Mouse (Mus musculus) embryonic stem cell, embryonic (primary cell): ENCODE results near the gene Map1s.

ENCODE experiments used
- CTCF ChIA-PET, 4 experiments: fragments of 300-600 bp in 2 of 4; fragments of 350-600 bp in 2 of 4; sonication (Branson Sonifier 250); formaldehyde crosslinking; loops; one replicate each; lab custom pipeline; 2022; ENCODE audit warnings: inconsistent platforms in 2 of 4; lab: Charles Lee
- POLR2A ChIA-PET, 4 experiments: fragments of 300-600 bp in 2 of 4; fragments of 350-600 bp in 2 of 4; sonication (Branson Sonifier 250); formaldehyde crosslinking; loops; one replicate each; lab custom pipeline; 2022; ENCODE audit warnings: antibody characterized with exemption in 4 of 4, inconsistent platforms in 1 of 4; lab: Charles Lee

Map1s gene

DNA sequence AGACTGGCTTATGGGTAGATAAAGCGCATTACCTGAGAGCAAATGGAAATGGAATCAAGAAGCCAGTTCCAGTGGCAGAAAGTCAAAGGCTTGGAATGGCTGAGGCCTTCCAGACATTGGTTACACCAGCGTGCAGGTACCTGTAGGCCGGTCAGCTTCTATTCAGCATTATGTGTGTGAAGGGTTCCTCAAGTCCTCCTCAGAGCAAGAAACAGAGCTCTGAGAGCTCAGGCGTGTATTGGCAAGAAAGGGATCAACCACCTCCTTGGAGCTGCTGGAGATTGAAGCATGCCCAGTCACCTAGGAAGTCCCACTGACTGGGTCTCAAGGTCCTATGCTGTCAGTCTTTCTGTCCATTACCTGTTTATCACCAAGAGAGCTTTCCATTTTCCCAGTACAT is 20.0 kb downstream of the Map1s start:
- ChIA-PET POLR2A (interaction anchor here in 2 of 4 experiments (0.7 to 2.2 kb wide), 3 partner anchors 11 to 28 kb away, joined by 3 to 9 read pairs (median 4); partner anchors contain the start of gene Rpl18a (in 2 of the 2)), CTCF (no interaction called here)

DNA sequence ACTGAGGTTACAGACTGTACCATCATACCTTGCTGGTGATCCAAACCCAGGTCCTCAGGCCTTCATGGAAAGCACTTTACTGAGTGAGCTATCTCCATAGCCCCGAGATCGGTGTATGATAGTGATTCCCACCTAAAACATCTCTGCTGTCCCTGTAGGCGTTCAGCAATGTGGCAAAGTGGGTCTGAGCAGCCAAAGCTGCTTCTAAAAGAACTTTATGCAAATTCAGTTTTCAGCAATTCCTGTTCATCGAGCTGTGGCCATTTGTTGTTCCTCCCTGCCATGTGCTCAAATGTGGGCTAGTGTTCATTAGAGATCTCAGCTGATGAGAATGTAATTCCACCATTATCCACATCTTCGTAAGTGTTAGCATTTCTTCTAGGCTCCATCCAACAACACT is 20.7 kb downstream of the Map1s start:
- CTCF ChIA-PET = interaction anchor here in 1 of 4 experiments (0.6 kb wide), 1 partner anchor 350 kb away, joined by 3 read pairs; no protein-coding TSS in a partner anchor
- POLR2A ChIA-PET = interaction anchor here in 2 of 4 experiments (0.6 to 1.6 kb wide), 3 partner anchors 29 to 129 kb away, joined by 3 to 4 read pairs (median 3); partner anchors contain the start of gene Rpl18a (in 2 of the 2)

DNA sequence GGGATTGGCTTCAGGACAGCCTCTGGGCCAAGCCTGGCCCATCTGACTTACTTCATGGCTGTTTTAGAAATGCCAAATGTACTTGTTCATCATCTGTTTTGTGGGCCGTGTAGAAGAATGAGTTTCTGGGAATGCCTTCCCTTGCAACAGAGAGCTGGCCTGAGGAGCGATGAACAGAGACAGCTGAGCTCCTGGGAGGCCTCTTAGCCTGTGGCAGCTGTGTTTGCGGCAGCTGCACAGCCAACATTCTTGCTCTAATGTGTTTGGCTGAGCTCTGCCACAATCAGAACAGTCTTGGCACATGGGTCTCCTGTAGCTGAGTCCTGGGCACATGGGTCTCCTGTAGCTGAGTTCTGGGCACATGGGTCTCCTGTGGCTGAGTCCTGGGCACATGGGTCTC is 22.4 kb downstream of the Map1s start:
- POLR2A ChIA-PET = interaction anchor here (0.6 to 1.2 kb wide), 5 partner anchors 11 to 1274 kb away, joined by 3 read pairs; partner anchors contain the start of genes Map1s (in 1 of the 4), Rpl18a (in 1 of the 4) and Zfp964 (in 1 of the 4)
- CTCF ChIA-PET = interaction anchor here in 1 of 4 experiments (0.6 kb wide), 1 partner anchor 926 kb away, joined by 7 read pairs; no protein-coding TSS in a partner anchor

DNA sequence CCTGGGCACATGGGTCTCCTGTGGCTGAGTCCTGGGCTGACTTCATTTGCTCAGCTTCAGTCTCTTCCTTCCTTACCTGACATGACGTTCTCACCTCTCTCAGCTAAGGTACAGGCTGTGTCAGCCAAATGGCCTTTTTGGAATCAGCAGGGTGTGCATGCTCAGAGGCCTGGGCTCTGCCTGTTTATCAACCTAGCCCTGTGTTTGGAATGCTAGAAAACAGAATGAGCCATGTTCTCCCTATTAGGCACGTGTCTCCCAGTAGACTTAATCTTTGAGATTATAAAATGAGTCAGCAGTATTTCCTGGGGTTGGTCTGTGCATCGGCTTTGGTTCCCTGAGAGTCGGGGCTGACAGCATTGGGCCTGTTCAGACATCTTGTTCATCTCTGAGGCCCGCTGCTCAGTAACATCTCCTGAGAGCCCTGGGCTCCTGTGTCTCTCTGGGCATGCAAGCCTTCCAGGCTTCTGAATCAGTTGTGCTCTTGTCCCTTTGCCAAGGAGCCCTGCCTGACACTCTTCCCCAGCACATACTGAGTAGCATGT is 23.1 kb downstream of the Map1s start:
- POLR2A ChIA-PET = interaction anchor here (0.6 to 1.2 kb wide), 4 partner anchors 12 to 1275 kb away, joined by 3 read pairs; partner anchors contain the start of genes Map1s (in 1 of the 4), Rpl18a (in 1 of the 4) and Zfp964 (in 1 of the 4)

DNA sequence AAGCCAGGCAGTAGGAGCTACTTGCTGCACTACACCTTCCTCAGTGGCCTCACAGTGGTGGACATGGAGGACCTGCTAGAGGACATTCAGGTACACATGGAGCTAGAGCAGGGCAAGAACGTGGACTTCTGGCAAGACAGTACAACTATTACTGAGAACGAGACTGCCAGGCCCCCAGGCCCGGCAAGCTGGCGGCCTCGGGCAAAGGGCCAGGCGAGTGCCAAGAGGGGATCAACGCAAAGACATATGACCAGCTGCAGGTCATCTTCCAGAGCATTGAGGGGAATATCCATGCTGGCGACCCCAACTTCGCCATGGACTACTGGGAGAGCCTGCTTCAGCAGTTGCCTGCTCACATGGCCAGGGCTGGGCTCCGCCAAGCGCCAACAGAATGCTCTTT is 26.0 kb downstream of the Map1s start:
- ChIA-PET POLR2A (interaction anchor here in 3 of 4 experiments (0.7 to 1.8 kb wide), 11 partner anchors 10 to 92 kb away, joined by 3 to 7 read pairs (median 3); partner anchors contain the start of genes Map1s (in 2 of the 3), Arrdc2 (in 1 of the 3) and Rpl18a (in 1 of the 3)), CTCF (interaction anchor here in 1 of 4 experiments (1.1 kb wide), 1 partner anchor 292 kb away, joined by 3 read pairs; no protein-coding TSS in a partner anchor)

More for the DNA sequence above, 23.1 kb downstream of the Map1s start:
- CTCF ChIA-PET = no interaction called here

DNA sequence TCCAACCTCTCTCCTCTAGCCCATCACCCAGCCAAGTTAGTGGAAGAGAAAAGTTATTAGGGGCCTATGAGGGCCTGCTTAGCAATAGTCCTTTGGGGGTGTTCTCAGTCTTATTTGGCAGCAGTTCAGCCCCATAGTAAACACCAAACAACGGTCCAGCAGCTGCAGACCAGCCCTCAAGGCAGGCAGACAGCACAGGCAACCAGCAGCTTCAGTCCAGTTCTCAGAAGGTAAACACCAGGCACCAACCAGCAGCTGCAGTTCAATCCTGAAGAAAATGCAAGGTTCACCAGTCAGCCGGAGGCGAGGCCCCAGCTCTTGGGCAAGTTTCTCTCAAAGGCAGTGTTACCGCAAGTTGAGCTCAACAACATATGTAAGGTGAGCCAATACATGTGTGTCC is 27.3 kb downstream of the Map1s start:
- CTCF ChIA-PET = no interaction called here

DNA sequence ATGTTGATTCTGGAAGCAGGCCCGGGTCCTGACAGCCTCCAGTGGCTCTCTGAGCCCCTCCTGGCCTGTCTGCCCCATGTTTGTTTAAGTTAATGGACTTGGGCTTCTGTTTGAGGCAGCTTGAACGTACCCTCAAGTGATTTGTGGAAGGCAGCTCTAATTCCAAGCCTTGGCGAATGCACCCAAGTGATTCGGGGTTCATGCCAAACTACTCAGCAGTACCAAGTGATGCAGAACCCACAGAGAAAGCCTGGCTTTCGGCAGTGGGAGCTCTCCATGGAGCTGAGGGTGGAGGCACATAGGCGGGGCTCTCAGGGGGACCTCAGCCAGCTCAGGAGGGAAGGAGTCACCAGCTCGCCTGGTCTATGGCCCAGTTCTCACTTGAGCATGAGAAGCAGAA is 29.1 kb downstream of the Map1s start:
- ChIA-PET POLR2A (interaction anchor here in 2 of 4 experiments (0.8 to 2.3 kb wide), 4 partner anchors 23 to 96 kb away, joined by 3 to 11 read pairs (median 4); partner anchors contain the start of gene Rpl18a (in 2 of the 2)), CTCF (no interaction called here)

More for the DNA sequence above, 27.3 kb downstream of the Map1s start:
- POLR2A ChIA-PET = interaction anchor here in 2 of 4 experiments (0.9 to 1.3 kb wide), 3 partner anchors 17 to 36 kb away, joined by 3 to 4 read pairs (median 3); partner anchors contain the start of gene Rpl18a (in 1 of the 2)

DNA sequence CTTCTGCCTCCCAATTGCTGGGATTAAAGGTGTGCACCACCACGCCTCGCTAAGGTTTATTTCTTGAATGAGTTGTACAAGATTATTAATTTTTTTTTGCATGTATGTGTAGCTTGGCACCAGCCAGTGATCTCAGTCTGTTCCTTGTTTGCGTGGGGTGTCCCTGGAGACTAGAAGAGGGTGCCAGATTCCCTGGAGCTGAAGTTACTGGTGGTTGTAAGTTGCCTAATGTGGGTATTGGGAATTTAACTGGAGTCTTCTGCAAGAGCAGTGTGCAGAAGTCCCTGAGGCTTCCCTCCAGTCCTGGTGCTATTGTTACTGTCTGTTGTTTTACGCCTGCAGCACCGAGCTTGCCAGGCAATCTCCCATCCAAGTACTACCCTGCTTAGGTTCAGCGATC is 31.5 kb downstream of the Map1s start:
- POLR2A ChIA-PET = interaction anchor here in 2 of 4 experiments (0.6 to 0.8 kb wide), 2 partner anchors 40 to 41 kb away, joined by 3 read pairs; partner anchors contain the start of gene Rpl18a (in 1 of the 2)
- CTCF ChIA-PET = interaction anchor here in 2 of 4 experiments (0.6 to 2.3 kb wide), 2 partner anchors 13 to 40 kb away, joined by 3 to 7 read pairs; partner anchors contain the start of gene Rpl18a (in 1 of the 2)

DNA sequence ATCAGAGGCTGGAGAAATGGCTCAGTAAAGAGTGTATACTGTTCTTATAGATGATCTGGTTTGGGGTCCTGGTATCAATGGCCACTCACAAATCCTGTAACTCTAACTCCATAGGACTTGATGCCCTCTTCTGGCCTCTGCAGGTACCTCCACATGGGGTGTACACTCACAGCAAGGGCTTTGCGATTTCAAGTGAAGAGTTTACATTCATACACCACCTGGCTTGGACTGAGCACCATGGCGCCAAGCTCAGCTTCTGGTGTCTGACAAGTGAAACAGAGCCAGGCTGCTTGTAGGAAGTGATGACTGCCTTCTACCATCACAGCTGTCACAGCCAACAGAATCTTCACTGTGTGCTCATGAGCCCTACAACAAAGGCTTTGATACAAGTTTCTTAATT is 35.7 kb downstream of the Map1s start:
- ChIA-PET POLR2A (interaction anchor here in 2 of 4 experiments (1.2 to 3.2 kb wide), 4 partner anchors 44 to 76 kb away, joined by 4 to 15 read pairs (median 5); partner anchors contain the start of gene Rpl18a (in 2 of the 2)), CTCF (interaction anchor here in 1 of 4 experiments (0.9 to 1.9 kb wide), 3 partner anchors 23 to 96 kb away, joined by 4 to 5 read pairs (median 4); no protein-coding TSS in a partner anchor)

DNA sequence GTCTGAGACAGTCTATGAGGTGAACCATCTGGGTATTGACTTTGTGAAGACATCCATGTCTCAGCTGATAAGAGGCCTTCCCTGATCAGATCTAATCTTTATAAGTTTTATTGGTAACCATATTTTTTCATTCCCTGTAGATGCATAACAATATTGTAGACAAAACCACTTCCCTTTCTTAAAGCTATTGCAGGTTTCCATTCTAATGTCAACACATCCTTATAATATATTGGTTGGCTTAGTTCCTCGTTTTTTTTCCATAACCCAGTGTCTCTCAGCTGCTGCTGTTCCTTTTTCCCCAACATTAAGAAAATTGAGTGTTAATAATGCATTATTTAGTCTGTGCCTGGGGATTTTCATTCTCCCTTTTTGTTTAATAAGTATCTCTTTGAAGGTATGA is 37.5 kb downstream of the Map1s start:
- CTCF ChIA-PET = interaction anchor here in 1 of 4 experiments (0.5 kb wide), 1 partner anchor 173 kb away, joined by 4 read pairs; no protein-coding TSS in a partner anchor
- POLR2A ChIA-PET = interaction anchor here in 1 of 4 experiments (0.8 kb wide), 1 partner anchor 24 kb away, joined by 3 read pairs; no protein-coding TSS in a partner anchor

DNA sequence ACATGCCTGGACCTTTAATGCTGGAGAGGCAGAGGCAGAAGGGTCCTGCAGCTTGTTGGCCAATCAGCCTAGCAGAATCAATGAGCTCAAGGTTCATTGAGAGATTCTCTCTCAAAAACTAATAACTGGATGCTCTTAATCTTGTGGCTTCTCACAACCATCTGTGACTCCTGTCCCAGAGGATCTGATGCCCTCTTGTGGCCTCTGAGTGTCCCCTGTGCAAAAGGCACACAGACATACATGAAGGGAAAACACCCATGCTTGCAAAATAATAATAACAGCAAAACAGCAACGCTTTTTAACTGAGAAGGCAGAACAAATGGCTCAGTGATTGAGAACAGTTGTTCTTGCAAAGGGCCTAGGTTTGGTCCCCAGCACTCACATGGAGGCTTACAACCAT is 44.1 kb downstream of the Map1s start:
- ChIA-PET POLR2A (interaction anchor here in 1 of 4 experiments (0.5 to 1.0 kb wide), 2 partner anchors 20 to 53 kb away, joined by 4 read pairs; partner anchors contain the start of gene Rpl18a), CTCF (interaction anchor here in 1 of 4 experiments (0.6 kb wide), 1 partner anchor 13 kb away, joined by 3 read pairs; no protein-coding TSS in a partner anchor)

DNA sequence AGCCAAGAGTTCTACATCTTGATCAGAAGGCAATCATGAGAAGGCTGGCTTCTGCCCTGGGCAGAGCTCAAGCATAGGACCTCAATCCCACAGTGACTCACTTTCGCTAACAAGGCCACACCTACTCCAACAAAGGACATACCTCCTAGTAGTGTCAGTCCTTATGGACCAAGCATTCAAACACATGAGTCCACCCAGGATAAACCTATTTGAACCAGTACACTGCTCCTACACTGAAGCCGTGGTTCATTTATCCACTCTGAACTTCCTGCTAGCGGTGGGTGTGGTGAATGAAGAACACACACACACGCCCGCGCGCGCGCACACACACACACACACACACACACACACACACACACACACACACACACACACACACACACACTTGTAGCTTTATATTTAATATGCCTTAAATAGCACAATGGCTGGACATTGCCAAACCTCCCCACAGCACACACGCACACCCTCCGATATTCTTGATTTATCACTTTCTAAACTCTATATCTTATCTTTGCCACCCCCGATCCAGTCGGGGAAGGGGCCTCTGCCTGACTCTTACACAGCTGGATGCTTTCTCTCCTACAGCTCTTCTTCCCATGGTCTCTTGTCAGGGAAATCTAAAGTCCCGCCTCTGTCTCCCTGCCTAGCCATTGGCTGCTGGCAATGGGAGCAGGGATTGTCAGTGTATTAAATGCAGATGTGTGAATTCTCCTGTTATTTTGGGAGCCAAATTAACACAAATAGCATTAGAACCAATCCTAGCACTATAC is 55.2 kb downstream of the Map1s start:
- ChIA-PET CTCF (interaction anchor here in 1 of 4 experiments (0.7 kb wide), 1 partner anchor 111 kb away, joined by 7 read pairs; no protein-coding TSS in a partner anchor), POLR2A (interaction anchor here in 1 of 4 experiments (1.4 kb wide), 1 partner anchor 64 kb away, joined by 5 read pairs; the partner anchor contains the start of gene Rpl18a)

DNA sequence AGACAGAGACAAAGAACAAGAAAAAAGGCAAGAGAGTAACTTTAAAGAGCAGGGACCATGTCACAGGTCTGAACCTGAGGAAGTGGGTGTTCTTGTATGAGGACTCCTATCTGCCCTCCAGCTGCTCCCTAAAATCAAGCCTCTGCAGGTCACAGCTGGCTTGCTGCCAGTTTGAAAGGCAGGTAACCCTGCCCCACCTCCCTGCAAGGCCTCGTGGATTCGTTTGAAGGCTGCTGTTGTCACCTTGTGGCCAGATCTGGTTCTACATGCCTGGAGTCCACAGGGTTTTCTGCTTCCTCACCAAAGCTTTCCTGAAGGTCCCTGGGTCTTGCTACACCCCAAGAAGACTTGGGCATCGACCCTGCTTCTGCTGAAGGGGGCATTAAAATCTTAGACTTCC is 58.4 kb downstream of the Map1s start:
- CTCF ChIA-PET = interaction anchor here in 3 of 4 experiments (0.6 to 2.0 kb wide), 14 partner anchors 9 to 1750 kb away, joined by 3 to 16 read pairs (median 4); partner anchors contain the start of gene Rpl18a (in 1 of the 3)
- POLR2A ChIA-PET = interaction anchor here in 3 of 4 experiments (1.0 to 1.9 kb wide), 5 partner anchors 61 to 90 kb away, joined by 3 to 11 read pairs (median 4); partner anchors contain the start of genes Rpl18a (in 3 of the 3) and Ccdc124 (in 1 of the 3)

DNA sequence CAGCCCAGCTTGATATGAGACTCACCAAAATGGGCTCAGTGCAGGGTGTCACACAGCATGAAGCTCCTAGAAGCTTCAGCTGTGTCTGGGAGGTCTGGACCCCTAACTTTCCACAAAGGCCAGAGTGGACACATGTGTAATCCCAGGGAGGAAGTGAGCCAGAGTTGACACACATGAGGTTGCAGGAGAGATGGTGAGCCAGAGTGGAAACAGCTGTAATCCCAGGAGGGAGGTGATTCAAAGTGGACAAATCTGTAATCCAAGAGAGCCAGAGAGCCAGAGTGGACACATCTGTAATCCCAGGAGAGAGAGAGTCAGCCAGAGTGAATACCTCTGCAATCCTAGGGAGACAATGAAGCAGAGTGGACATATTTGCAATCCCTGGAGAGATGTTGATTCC is 59.1 kb downstream of the Map1s start:
- CTCF ChIA-PET = interaction anchor here in 3 of 4 experiments (0.7 to 2.0 kb wide), 12 partner anchors 9 to 202 kb away, joined by 3 to 16 read pairs (median 4); partner anchors contain the start of gene Rpl18a (in 1 of the 3)
- POLR2A ChIA-PET = interaction anchor here in 3 of 4 experiments (1.3 to 1.9 kb wide), 4 partner anchors 67 to 91 kb away, joined by 3 to 11 read pairs (median 6); partner anchors contain the start of genes Rpl18a (in 3 of the 3) and Ccdc124 (in 1 of the 3)
